Mouse (Mus musculus): Measurements from ENCODE around the gene Btd. TPM values are rescaled to one million over a fixed set of nuclear protein-coding genes. Genes with fewer than 3 reads are reported as not detected.

Gene Btd
- total RNA-seq, 2 experiments from 2014 or later = 11.0 to 11.2 TPM

DNA sequence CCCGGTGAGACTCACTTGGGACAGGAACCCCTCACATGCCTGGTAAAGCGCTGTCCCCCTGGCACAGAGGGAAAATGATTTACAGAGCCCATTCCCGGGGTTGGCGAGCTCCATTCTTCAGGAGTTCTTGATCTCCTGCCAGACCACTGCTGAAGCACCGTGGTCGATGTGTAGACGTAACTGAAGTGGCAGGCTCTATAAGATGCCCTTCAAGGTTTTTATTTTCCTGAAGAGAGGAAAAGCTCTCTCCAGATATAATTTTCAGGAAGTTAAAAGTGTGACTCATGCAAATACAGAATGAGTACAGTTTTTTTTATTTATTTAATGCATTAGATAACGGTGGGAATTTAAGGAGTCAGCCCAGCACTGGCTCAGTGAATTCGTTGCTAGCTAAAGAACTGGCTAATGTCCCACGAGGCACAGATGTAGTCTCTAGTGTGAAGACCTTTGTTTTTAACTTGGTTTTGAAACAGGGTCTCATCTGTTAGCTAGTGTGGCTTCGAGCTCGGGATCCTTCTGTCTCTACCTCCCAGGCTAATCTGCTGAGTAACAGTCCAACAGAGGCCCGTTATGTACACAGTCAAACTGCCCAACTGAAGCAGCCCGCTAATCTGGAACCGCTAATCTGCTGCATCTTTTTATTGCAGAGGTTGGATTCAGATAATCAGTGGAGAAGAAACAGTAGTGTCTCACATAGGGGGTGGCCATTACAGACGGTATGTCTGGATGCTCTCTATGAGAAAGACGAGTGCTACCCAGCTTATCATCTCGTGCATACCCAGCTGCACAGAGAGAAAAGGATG lies 23.5 kb downstream of the Btd start:
- peak in 1 of 2 experiments; percentile 61 for DNase-seq (ENCODE audit: low spot score in 2 of 2)

GRCm38 (mm10) chr14:31664903-31665565 lies 24.2 kb downstream of the Btd start:
- DNase-seq (ENCODE audit: low spot score in 2 of 2) = no peak

DNA sequence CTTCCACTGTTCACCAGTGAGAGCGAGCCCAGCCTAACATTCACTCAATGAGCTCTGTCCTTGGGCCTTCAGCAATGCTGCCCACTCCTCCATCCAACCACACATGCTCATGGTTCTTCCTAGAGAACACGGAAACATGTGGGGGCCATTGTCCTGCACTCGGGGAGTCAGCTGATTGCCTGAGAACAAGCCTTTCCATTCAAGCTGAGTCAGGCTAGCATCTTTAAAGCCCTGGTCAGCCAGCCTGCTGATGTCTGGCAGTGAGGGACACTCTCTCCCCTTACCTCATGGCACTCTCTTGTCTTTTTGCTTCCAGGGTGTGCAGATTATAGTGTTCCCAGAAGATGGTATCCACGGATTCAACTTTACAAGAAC lies 24.7 kb downstream of the Btd start:
- no peak for DNase-seq (ENCODE audit: low spot score in 2 of 2)

GRCm38 (mm10) chr14:31666931-31667705 lies 26.3 kb downstream of the Btd start:
- DNase-seq (ENCODE audit: low spot score in 2 of 2) = no peak

- DNase-seq (ENCODE audit: low spot score in 2 of 2) = no peak
These were observed 26.9 kb downstream of the Btd start for GRCm38 (mm10) chr14:31667741-31668140.

- DNase-seq (ENCODE audit: low spot score in 2 of 2) = no peak
These were observed 27.5 kb downstream of the Btd start for GRCm38 (mm10) chr14:31668326-31668725.

GRCm38 (mm10) chr14:31669161-31669611 lies 28.4 kb downstream of the Btd start:
- peak in 1 of 2 experiments; percentile 60 for DNase-seq (ENCODE audit: low spot score in 2 of 2)

GRCm38 (mm10) chr14:31669642-31670490 lies 29.0 kb downstream of the Btd start:
- DNase-seq (ENCODE audit: low spot score in 2 of 2) = peak in 1 of 2 experiments; percentile 58

DNA sequence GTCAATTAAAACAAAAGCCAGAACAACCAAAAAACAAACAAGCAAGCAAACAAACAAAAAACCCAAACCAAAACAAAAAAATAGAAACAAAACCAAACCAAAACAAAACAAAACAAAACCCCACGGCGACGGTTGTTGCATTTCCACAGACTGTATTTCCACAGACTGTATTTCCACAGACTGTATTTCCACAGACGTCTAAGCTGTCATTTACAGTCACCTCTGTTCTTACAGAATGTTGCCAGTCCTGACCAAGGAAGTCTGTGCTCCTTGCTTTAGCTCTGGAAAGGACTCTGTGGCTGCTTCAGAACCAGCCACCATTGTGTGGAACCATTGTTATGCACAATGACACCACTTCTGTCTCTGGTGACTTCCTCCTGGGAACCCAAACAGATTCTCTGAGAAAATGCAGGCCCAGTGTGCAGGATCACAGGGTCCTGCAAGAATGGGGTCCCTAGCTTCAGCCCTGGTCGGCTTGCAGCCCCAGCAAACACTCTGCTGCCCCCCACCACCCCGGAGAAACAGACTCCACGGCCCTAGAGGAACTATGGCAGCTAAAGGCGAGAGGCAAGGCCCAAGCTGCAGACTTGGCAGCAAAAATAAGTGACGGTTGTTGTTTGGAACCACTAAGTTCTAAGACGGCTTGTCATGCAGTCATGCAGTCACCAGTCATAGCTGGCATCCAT lies 30.9 kb downstream of the Btd start:
- DNase-seq (ENCODE audit: low spot score in 2 of 2) = no peak

DNA sequence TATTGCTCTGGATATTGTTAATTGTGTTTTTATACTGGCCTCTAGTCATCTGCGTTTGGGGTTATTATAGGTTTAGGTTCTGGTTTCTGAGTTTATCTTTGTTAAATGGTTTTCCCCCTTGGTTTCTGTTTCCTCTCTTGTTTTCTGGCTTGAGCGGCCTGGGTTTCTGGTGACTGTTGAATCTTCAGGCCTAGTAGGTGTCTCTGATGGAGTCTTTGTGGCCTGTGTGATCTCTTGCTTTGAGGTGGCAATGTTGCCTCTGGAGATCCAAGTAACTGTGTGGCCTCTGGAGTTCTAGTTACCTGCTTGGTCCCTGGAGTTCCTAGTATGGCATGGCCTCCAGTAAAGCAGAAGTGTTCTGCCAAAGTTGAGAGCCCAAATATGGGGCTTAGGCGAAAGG lies 39.8 kb downstream of the Btd start:
- no peak for DNase-seq (ENCODE audit: low spot score in 2 of 2)

- DNase-seq (ENCODE audit: low spot score in 2 of 2) = no peak
These were observed 40.5 kb downstream of the Btd start for GRCm38 (mm10) chr14:31681291-31681690.

- no peak for DNase-seq (ENCODE audit: low spot score in 2 of 2)
These were observed 41.2 kb downstream of the Btd start for GRCm38 (mm10) chr14:31681931-31682555.

DNA sequence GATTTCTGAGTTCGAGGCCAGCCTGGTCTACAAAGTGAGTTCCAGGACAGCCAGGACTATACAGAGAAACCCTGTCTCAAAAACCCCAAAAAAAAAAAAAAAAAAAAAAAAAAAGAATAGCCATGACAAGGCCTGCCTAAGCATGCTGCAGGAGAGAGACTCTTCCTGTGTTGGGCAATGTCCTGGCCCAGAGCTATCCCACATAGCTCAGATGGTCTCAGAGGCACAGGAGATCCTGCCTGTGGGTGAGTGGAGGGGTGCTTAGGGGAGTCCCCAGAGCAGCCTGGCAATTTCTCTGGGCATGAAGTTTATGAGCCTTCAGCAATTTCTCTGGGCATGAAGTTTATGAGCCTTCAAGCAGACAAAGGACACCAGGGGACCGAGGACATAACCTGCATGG lies 42.8 kb downstream of the Btd start:
- DNase-seq (ENCODE audit: low spot score in 2 of 2) = no peak

GRCm38 (mm10) chr14:31684343-31685040 lies 43.7 kb downstream of the Btd start:
- DNase-seq (ENCODE audit: low spot score in 2 of 2) = no peak

DNA sequence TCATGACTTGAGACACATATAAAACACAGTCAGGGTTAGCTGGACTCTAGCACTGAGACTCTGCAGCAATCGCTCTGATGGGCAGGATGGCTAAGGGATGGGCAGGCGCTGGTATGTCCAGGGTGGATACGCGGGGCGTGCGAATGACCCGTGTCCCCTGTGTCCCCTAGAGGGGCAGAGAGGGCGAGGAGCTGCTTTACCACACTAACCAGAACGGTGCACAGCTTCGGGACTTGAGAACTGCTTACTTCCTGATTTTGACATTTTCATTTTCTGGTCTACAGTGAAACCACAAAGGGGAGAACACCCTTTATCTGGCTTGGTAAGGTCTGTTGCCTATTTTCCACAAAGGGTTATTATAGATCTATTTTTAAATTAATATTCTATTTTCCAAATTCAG lies 44.9 kb downstream of the Btd start:
- no peak for DNase-seq (ENCODE audit: low spot score in 2 of 2)

- DNase-seq (ENCODE audit: low spot score in 2 of 2) = no peak
These were observed 45.4 kb downstream of the Btd start for GRCm38 (mm10) chr14:31686231-31686630.

DNA sequence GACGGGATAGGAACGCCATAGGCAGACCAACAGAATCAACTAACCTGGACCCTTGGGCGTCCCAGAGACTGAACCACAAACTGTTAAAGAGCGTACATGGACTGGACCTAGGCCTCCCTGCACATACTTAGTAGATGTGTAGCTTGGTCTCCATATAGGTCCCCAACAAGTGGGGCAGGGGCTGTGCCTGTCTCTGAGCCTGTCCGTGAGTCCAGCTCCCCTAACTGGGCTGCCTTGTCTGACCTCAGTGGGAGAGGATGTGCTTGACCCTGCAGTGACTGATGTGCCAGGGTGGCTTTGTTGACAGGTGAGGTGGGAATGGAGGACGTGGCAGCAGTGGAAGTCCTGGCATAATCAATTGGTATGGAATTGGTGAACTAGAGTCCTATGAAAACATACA lies 51.7 kb downstream of the Btd start:
- no peak for DNase-seq (ENCODE audit: low spot score in 2 of 2)

GRCm38 (mm10) chr14:31696206-31696984 lies 55.6 kb downstream of the Btd start:
- no peak for DNase-seq (ENCODE audit: low spot score in 2 of 2)

GRCm38 (mm10) chr14:31696985-31697303 lies 56.1 kb downstream of the Btd start:
- DNase-seq (ENCODE audit: low spot score in 2 of 2) = no peak

All from layer of hippocampus, postnatal 14 days (tissue).